Mouse (Mus musculus) CH12F3 (cell line): ENCODE measurements around the gene Abca13.
"Not testable (repeated sequence)": the region's sequence is repeated elsewhere in the genome, so short reads cannot be mapped to it uniquely, and the experiment has no call there.

Experiments used
- in situ Hi-C: fragments of 300-500 bp; cut with MboI; formaldehyde crosslinking; loops from 2 replicates; pipeline ENCODE4 v1.14.3; 2020; ENCODE audit warnings: low sequenced_read_pairs

Gene Abca13

DNA sequence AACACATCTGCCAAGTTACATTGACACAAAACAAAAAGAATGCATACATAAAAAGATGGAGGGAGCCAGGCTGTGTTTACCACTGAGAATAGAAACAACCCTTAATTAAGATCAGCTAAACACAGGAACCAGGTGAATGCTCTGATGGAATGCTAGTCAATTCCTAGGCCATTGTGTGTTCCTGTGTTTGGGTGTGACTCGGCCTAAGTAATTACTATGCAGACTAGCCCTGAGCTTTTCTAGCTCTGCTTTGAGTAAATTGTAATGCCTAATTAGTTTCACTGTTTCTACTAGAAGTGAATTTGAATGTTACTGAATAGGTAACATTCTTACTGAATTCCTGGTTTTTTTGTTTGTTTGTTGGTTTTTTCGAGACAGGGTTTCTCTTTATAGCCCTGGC, 323.2 kb downstream of the Abca13 start:
- in situ Hi-C loops = not testable (repeated sequence)

DNA sequence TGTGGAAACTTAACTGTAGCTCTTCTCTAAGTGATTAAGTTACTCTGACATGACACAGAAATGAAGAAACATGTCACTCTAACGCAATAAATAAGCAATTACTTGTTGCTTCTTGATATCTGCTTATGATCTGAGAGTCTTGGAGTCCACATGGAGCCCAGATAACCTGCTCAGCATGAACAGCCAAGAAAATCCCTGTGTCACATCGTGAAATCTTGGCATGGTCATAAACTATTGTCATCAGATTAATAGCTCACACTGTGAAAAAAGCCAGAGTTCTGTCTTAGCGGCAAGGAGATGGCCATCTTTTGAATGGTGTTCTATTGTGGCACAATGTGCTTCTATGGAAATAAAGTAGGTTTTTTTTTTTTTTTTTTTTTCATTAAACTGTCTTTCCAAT, 336.8 kb downstream of the Abca13 start:
- in situ Hi-C loops = no loop called here

DNA sequence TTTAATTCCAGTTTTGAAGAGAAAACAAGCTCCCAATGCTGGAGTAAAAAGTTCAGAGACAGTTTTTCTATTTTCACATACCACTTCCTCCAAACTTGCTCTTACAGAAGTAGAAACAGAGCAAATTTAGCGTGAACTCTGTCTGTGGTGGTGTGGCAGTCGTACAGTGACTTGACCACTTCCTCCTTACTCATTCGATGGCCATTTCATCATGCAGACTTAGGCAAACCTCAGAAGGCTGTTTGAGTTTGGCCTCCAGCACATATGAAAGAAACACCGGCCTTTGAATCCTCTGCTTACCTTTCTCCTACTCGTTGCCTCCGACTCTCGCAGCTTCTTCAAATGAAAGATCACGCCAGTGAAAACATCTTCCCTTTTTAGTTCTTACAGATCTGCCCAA, 340.0 kb downstream of the Abca13 start:
- in situ Hi-C loops = no loop called here

DNA sequence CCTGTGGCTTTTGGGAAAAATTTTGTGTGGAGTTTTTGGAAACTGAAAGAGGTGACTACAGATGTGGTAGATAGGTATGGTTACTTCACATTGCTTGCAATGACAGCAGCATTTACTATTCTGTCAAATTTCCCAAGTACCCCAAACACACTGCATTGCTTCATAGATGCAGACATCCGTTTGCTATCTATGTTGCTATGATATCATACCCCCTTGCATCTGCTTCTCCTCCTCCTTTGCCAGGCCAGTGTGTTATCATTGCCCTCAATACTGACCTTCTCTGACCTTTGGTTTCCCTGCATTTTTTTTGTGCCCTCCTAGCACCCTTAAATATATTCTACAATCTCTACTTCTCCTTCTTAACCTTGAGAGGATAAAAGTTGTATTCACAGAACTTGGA, 341.4 kb downstream of the Abca13 start:
- in situ Hi-C loops = no loop called here

DNA sequence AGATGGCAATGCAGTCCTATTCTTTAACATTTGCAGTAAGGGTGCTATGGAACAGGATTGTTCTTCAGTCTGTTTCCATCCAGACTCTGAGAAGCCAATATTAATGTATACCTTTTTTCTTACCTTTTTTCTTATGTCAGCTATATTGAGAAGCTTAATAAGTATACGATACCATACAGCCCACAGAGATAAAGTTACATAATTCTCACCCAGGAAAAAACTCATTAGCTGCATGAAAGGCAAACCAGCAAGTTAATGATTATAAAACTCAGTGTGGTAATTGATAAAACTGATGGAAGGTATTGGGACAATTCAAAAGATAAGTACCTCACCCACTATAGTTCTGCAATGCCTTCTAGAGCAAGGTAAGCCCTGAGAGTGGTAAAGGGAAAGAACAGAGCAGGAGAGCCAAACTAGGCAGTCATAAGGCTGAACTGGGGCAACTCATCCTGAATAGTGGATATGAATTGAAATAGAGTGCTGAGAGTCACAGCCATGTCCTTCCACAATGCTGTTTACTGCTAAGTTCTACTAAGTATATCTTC, 342.0 kb downstream of the Abca13 start:
- in situ Hi-C loops = no loop called here

DNA sequence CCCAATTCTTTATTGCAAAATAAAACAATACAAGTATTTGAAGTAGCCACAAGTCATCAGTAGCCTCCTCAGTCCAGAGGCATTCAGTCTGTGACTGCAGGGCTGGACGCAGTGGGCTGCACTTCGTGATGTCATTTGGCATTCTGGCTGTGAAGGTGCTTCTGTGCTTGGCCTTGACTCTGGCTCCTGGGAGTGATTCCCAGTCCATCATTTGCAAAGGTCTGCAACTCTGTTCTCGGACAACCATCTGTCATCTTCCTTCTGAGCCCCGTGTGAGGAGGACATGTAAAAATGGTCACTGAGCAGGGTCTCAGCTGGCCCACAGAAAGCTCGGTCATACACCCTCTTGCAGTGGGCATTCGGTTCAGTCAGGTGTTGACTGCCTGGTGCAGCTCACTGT, 345.1 kb downstream of the Abca13 start:
- in situ Hi-C loops = no loop called here

DNA sequence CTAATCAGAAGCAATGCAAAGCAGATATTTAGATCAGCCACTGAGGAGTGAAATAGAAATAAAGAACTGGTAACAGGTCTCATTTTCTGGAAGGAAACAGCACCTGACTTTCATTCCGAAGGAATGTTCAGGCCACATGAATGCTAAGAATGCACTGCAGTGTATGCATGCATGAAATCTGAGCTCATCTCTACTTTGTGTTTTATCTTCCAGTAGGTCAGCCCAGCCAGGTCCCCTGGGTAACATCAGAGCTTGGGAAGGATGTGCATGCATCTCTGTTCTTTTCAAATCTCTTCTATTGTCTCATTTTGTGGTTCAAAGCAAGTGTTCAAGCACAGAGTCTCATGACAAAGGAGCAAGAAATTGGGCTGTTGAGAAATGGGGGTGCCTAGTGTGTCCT, 346.6 kb downstream of the Abca13 start:
- in situ Hi-C loops = no loop called here

DNA sequence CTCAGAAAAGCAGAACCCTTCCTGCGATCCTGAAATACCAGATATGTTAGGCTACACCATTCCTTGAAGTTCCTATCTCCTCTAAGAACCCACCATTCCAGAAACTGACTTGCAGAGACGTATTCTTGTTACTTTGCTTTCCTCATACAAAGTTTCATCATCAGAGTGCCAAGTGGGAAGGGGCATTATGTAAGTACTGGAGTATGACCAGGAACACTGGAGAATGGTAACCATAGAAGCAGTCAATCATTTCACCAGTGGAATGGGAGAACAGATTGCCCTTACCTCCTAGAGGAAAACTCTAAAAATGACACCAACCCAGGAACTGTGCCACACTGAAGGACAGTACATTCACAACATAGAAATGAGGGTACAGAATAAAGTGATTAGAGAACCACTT, 368.3 kb downstream of the Abca13 start:
- in situ Hi-C loops = no loop called here

DNA sequence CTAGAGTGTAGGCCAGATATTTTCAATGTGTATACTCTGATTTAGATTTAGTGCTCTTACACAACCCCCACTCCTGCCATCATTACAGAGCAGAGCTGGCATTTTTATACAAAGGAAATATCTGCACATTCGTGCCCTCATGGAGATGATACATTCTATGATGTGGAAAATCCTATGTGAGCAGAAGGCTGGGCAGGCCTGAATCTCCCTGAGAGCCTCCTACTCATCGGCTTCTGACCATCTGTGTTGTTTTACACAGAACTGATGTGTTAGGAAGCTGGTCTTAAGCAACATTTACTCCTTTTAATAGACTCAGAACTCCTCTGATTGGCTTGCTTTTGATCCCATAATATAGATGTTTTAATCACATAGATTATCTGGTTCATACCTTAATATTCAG, 376.6 kb downstream of the Abca13 start:
- in situ Hi-C loops = no loop called here

DNA sequence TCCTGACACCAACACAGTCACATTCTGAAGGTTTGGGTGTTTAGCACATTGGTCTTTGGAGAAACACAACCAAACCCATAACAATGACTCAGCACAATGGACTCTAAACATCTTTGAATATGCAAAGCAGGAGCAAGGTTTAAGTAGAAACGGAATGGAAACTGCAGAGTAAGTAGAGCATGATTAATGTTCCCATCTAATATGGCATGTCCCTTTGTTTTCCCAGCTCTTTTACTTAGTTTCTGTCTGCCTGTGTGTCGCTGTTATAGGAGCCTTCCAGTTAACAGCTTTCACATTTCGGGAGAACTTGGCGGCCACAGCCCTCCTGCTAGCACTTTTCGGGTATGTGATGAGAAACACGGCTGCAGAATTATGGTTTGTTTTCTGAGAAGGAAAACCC, 378.6 kb downstream of the Abca13 start:
- in situ Hi-C loops = no loop called here

DNA sequence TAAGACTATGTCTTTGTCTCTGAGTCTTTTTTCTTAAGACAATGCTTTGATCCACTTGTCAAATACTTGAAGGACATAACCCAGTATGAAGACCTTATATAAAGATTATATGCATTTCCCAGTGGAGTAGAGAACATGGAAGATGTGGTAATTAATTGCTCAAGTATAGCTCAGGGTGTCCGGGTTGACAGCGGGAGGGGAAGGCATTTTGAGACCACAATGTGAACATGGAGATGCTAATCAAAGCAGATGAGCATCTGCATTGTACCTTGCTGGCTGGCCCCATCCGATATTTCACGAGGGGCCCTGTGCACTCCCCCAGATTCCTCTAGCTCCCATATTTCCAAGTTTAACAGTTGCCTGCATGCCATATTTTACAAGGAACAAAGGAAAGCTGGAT, 383.2 kb downstream of the Abca13 start:
- in situ Hi-C loops = no loop called here

DNA sequence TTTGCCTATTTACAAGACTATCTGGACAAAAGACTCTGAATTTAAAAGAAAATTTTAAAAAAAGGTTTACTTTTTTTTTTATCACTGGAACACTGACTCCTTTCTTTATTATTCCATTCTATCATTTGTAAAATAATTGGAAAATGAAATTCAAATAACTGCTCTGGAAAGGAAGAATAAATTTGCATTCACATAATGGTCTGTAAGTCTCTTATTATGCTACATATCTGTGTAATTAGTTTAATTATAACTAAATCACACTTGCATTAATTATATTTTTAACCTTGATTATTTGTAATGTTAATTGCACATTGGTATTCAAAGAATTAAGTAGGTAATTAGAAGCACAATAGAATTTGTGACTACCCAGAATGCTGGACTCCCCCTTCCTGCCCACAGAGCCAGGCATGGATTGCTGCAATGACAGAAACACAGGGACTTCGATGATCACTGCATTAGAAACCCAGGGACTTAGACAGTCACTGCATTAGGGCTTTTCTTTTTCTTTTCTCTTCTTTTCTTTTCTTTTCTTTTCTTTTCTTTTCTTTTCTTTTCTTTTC, 400.1 kb downstream of the Abca13 start:
- in situ Hi-C loops = no loop called here

DNA sequence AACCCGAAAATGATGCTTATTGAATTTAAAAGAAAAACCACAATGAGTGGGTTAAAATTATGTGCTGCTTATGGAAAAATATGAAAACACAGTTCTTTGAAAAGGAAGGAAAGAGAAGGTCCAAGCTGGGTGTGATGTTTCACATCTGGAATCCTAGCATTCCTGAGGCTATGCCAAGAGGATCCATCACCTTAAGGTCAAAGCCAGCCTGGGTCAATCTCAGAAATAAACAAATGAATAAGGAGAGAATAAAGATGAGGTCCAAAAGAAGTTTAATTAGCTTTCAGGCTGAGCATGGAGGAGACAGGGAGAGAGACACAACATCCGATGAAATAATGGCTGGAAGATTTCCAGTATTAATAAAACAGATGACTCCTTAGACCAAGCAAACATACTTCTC, 405.6 kb downstream of the Abca13 start:
- in situ Hi-C loops = no loop called here

DNA sequence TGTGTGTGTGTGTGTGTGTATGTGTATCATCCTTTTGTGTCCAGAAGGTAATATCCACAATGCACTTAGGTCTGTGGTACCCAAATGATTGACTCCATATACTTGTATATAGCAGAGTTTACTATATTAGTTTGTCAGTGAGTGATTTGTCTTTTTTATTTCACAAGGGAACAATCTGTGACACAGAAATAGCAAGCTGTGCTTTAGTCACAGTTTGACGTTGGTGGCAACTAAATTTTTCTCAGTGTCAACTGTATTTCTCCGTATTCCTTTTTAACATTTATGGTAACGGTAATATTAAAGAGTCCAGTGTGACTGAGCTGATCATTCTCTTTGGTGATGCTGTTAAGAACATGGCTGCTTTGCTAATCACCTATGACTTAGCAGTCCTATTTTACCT, 409.4 kb downstream of the Abca13 start:
- in situ Hi-C loops = no loop called here

DNA sequence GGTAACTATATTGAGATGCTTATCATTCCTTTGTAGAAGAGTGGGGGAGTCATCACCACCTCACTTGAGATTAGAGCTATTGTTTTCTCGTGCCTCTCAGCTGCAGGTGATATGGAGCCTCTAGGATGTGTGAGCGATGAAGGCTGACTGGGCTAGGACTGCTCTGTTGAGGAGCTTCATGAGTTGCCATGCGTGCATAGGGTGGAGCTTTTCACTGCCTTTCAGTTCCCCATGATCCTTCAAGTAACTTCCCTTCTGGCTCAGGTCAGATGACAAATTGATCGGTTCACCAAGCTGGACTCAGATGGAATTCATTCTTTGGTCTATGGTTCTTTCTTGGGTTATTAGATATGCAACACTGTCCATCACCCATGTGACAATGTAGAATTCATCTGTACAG, 410.4 kb downstream of the Abca13 start:
- in situ Hi-C loops = no loop called here

DNA sequence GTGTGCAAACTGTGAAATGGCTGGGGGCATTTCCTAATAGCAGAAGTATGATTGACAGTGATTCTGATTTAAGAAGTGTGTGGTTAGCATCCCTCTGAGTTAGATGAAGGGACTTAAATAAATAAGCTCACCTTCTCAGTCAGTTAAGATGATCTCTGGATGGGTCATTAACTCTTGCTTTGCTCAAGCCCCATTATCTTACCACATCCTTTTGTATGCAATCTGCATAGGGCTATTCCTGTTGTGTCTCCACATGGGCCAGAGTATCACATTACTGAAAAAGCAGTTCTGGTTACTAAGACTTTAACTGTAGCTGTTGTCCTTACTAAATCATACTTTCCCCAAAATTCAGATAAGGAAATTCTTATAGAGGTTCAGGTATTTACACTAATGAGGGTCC, 416.5 kb downstream of the Abca13 start:
- in situ Hi-C loops = no loop called here

DNA sequence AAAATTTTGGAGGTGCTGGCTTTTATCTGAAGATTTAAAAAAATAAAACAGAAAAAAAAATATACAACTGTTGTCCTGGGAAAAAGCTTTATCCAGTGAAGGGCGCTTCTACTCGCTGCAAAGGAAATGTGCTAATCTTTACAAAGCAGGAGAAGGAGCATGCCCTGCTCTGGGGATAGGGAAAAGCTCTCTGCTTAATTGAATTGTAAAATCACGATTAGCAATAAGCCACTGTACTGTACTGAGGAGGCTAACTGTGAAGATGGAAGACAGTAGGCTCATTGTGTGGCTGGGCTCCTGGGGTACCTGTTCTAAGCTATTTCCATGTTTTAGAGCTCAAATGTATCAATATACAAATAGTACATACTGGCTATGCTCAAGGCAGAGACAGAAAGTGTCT, 417.3 kb downstream of the Abca13 start:
- in situ Hi-C loops = no loop called here

DNA sequence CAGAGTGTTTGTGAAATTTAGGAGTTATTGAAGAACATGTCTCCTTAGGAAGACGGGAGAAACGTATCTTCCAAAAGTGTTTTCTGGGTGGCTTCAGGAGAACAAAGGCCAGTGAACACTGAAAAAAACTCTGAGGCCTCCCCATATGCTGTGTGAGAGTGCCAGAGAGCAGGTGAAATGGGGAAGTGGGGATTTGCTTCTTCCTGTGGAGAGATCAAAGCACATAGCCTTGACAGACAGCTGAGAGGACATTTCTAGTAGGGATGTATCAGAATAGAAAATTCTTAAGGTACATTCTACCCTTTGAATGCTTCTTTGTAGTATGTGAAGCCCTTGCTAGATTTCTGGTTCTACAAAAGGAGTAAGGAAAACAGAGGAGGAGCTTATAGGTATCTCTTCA, 424.4 kb downstream of the Abca13 start:
- in situ Hi-C loops = no loop called here

DNA sequence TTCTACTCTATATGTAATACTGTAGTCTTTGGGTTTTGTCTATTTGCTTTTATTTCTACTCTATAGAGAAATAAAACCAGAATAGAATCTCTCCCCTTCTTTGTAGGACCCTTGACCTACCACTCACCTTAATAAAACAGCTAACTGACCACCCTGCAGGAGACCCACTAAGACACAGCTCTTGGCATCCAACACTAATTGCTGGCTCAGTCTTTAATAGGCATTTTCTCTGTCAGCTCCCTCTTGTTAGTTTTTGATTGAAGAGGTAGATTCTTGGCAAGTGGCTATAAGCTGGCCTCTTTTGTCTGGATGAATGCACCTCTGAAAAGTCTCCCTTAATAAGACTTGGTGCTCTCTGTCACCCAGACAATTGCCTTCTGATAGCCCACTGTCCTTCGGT, 424.9 kb downstream of the Abca13 start:
- in situ Hi-C loops = no loop called here

DNA sequence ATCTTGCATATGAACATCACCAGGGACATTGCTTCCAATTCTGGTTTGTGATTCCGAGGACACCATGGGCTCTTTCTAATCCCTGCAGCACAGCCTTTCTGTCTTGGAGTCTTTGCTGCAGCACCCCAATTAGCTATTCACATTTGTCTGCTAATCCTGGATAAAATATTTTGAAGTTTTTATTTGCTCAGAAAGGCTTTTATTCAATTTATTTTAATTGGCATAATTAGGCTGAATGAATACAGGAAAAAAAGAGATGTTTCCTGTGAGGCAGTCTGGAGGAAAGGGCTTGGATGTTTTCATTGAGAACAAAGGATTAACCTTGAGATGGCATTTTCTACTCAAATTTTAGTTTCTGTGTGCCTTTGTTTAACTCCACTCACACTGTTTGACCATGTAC, 428.2 kb downstream of the Abca13 start:
- in situ Hi-C loops = no loop called here

DNA sequence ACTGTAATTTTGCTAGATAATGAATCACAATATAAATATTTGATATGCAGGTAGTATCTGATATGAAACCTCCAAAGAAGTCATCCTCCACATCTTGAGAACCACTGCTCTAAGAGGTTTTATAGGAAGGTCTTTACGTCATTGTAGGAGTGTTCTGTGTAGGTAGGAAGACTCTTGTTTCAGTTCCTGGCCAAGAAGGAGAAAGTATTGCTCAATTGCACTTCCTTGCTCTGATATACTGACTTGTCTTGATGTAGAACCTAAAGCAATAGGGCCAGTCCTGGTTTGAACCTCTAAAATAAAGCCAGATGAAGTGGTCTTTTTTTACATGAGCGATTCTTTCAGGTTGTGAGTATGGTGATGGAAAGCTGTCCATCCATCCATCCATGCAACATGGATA, 431.1 kb downstream of the Abca13 start:
- in situ Hi-C loops = no loop called here

DNA sequence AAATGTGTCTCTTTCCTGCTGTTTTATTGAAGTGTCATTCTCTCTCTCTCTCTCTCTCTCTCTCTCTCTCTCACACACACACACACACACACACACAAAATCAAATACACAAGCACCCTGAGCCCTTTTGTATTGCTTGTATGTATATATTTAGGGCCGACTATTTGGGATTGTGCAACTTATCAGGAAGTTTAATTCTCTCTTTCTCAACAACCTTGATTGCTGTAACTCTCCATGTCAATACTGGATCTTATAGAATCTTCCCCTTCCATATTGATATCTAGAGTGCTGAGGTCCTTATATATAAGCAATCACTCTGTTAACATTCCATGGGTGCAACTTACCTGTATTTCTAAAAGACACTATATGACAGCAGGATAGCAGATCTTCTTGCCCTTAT, 433.0 kb downstream of the Abca13 start:
- in situ Hi-C loops = no loop called here

DNA sequence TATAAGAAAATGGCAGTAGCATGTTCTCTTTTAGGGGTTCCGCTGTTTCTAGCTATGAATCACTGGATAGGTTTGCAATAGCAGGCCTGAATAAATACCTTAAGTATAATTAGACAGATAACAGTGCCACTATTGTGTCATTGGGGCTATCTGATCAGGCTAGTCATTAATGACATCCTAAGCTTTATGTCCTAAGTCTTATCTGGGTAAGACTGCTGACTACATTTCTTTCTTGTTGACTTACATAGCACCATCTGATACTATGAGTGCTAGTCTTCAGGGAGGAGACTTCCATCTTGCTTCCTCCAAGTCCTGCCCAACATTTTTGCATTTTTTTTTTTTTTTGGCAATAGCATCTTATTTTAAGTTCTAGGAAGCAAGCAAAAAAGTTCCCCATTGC, 434.1 kb downstream of the Abca13 start:
- in situ Hi-C loops = no loop called here

DNA sequence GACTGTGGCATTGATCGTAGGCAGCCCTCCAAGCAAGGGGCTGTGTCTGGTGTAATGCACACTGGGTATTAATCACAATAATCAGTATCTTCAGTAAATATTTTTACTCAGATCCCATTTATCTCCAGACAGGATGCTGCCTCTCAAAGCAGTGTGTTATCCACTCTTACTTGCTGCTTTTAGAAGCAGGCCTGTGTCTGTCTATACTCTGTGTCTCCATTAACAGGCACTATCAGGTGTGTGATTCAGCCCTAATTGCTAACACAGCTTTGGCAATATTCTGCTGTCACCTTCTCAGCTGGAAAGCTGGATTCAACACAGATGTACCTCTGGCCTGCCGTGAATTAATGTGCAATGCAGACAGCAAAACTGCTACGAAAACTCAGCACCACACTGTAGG, 455.5 kb downstream of the Abca13 start:
- in situ Hi-C loops = no loop called here
